Comparison of ENCODE assay signal across 12 mouse cellular contexts in the genomic region with DNA sequence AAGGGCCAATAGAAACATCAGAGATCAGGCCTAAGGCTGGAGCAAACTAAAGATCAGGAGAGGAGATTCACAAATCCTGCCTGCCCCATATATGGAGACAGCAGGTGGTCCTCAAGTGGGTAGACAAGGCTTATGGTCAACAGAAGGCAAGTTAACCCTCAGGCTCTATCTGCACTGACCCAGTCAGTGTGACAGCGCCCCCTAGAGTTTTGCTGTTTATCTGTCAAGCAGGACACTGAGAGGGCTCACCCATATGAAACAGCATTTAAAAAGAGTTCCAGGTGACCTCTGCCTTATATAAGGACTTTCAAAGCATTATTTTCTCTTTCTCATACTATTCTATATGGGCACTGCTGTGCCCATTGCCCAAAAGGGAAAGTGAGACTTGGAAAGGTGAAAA.
DNase-seq lines count a peak whose midpoint lies in the region; ATAC-seq and TF ChIP-seq lines count a peak whose summit lies in the region.
"Had no signal": no experiment of that assay in that cellular context is flagged by ENCODE, and none has a peak within 500 bp of the region (broad histone marks: within the 10 kb centered on the region; RNA-seq: fewer than 3 reads in every experiment).

No protein-coding gene starts in this region.

- H3K4me1 ChIP-seq in forebrain, postnatal 0 days (ENCODE audit: insufficient read depth): no peaks in the 10 kb centered on the region
- H3K4me1 ChIP-seq in forebrain, embryonic 13.5 days: no peaks in the 10 kb centered on the region
- H3K4me1 ChIP-seq: neural tube, embryonic 13.5 days; stomach, embryonic 15.5 days had no signal

- no peak for ATAC-seq in forebrain, postnatal 0 days
- no peak for ATAC-seq in forebrain, embryonic 13.5 days
- no peak for ATAC-seq in activated CD4-positive, CD25-positive, alpha-beta regulatory T cell, adult 4 months

- H3K9me3 ChIP-seq in forebrain, postnatal 0 days (ENCODE audit: low read length): no peaks in the 10 kb centered on the region
- H3K9me3 ChIP-seq in forebrain, embryonic 13.5 days (replicated peaks): no peaks in the 10 kb centered on the region
- H3K9me3 ChIP-seq: neural tube, embryonic 13.5 days; stomach, embryonic 15.5 days had no signal

- no peak overlapping the region for H3K4me2 ChIP-seq in forebrain, postnatal 0 days (ENCODE audit: low read depth)
- H3K4me2 ChIP-seq in forebrain, embryonic 13.5 days: no peak overlapping the region
- H3K4me2 ChIP-seq: neural tube, embryonic 13.5 days; stomach, embryonic 15.5 days had no signal

- H3K9ac ChIP-seq in forebrain, postnatal 0 days: no peak overlapping the region
- H3K9ac ChIP-seq in forebrain, embryonic 13.5 days: no peak overlapping the region
- H3K9ac ChIP-seq: neural tube, embryonic 13.5 days; stomach, embryonic 15.5 days had no signal

- no peaks in the 10 kb centered on the region for H3K27me3 ChIP-seq in forebrain, postnatal 0 days (ENCODE audit: insufficient read depth, low read length)
- no peaks in the 10 kb centered on the region for H3K27me3 ChIP-seq in forebrain, embryonic 13.5 days
- H3K27me3 ChIP-seq: neural tube, embryonic 13.5 days; stomach, embryonic 15.5 days had no signal

- H3K4me3 ChIP-seq in forebrain, postnatal 0 days (ENCODE audit: low read depth, low read length): no peak overlapping the region
- no peak overlapping the region for H3K4me3 ChIP-seq in forebrain, embryonic 13.5 days
- H3K4me3 ChIP-seq: neural tube, embryonic 13.5 days; stomach, embryonic 15.5 days had no signal

- peak; percentile 27; the same call in 1 of the 2 replicates for TF ChIP-seq CTCF in forebrain, postnatal 0 days (IDR thresholded peaks at IDR 0.05; ENCODE audit: low read depth)

- DNase-seq in forebrain, postnatal 0 days: no peak
- peak; percentile 11 for DNase-seq in lung, postnatal 10 days
- DNase-seq in lung, postnatal 25 days (ENCODE audit: low spot score): no peak
- peak; percentile 9 for DNase-seq in WW6 (ENCODE audit: low read depth, low spot score)
- peak; percentile 20 for DNase-seq in naive thymus-derived CD4-positive, alpha-beta T cell, adult 2 months (ENCODE audit: low read depth)
- DNase-seq in ovary, postnatal 10 days (ENCODE audit: low spot score): no peak
- DNase-seq: heart, postnatal 4 days; layer of hippocampus, adult 9-11 months had no signal

- WGBS in forebrain, postnatal 0 days: 30% methylated on average over 1 of the region's 1 CpGs
- 14% methylated on average over 1 of the region's 1 CpGs for WGBS in forebrain, embryonic 13.5 days

- H3K36me3 ChIP-seq in forebrain, postnatal 0 days (ENCODE audit: insufficient read depth): no peaks in the 10 kb centered on the region
- no peaks in the 10 kb centered on the region for H3K36me3 ChIP-seq in forebrain, embryonic 13.5 days (ENCODE audit: poor library complexity, severe bottlenecking)
- H3K36me3 ChIP-seq: neural tube, embryonic 13.5 days; stomach, embryonic 15.5 days had no signal

- no peak overlapping the region for H3K27ac ChIP-seq in forebrain, postnatal 0 days (ENCODE audit: low read depth, low read length)
- H3K27ac ChIP-seq in forebrain, embryonic 13.5 days: no peak overlapping the region
- H3K27ac ChIP-seq: neural tube, embryonic 13.5 days; stomach, embryonic 15.5 days had no signal

Comparison
In these comparisons a context has a peak if more than half of its experiments do, and no peak if none do; other contexts are left out.
1. DNase-seq: peak in lung, postnatal 10 days (single experiment), WW6 (single experiment) and naive thymus-derived CD4-positive, alpha-beta T cell, adult 2 months (single experiment); none in forebrain, postnatal 0 days (single experiment), lung, postnatal 25 days (single experiment) and ovary, postnatal 10 days (single experiment).